Mouse (Mus musculus): ENCODE measurements around the gene Acadl. TPM values are rescaled to one million over a fixed set of nuclear protein-coding genes. Genes with fewer than 3 reads are reported as not detected.

Acadl gene
- polyA plus RNA-seq, 1 experiment: 26.4 TPM

DNA sequence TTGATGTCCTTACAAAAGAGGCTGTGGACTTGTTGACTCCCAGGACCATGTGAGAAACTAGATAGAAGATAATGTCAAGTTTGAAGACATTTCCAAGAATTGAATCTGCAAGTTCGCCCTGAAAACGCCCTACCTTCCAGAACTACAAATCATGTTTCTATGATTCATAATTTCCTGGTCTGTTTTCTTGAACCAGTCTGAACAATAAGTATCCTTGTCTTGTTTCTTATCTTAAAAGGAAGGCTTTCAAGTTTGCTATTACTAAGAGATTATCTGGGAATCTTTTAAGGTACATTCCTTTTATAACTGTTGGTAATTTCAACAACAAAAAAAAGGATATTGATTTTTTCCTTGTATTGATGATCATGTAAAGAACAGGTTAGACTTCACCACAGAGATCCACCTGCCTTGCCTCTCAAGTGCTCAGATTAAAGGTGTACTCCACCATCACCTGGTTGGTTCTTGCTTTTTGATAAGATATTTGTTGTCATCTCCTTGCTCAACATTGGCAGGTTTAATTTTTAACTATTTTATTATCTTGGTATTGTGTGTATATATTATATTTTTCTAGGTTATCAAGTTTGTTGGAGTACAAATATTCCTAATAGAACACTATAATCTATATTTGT, 70.1 kb downstream of the Acadl start:
- Histone ChIP-seq H3K27ac (ENCODE audit: insufficient read depth, low read depth, low read length) (no peak overlapping the region), H3K4me3 (ENCODE audit: low read depth, low read length) (no peak overlapping the region), H3K36me3 (ENCODE audit: control insufficient read depth, insufficient read depth, low read length) (no peaks in the 10 kb centered on the region), H3K4me1 (ENCODE audit: control insufficient read depth, insufficient read depth, insufficient read length, low read length) (0 out of 2 replicates have a peak, but pooled peaks cover 2% of the 10 kb centered on the region), H3K27me3 (ENCODE audit: control insufficient read depth, insufficient read depth, low read length) (peaks cover 3% of the 10 kb centered on the region; the same call in 1 of the 2 replicates)
- TF ChIP-seq POLR2A (IDR thresholded peaks at IDR 0.05; ENCODE audit: low read depth, low read length): no peak
- WGBS: 27% methylated on average over 2 of the region's 2 CpGs

DNA sequence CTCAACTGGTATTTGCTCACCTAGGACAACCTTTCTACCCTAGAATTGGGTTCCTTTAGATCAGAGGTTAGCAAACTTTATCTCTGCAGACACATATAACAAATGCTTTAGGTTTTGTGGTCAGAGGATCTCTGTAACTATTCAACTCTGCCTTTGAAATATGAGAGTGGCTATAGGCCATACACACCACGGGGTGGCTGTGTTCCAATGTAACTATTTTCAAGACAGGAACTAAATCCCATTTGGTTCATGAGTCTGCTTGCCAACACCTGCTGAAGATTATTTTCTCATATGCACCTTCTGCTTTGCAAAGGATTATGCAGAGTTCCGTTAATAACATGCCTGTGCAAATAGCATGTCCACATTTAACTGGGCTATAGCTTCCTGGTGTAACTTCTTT, 80.8 kb downstream of the Acadl start:
- Histone ChIP-seq H3K27me3 (ENCODE audit: control insufficient read depth, insufficient read depth, low read length) (no peaks in the 10 kb centered on the region), H3K36me3 (ENCODE audit: control insufficient read depth, insufficient read depth, low read length) (no peaks in the 10 kb centered on the region), H3K4me3 (ENCODE audit: low read depth, low read length) (no peak overlapping the region), H3K4me1 (ENCODE audit: control insufficient read depth, insufficient read depth, insufficient read length, low read length) (no peaks in the 10 kb centered on the region), H3K27ac (ENCODE audit: insufficient read depth, low read depth, low read length) (no peak overlapping the region)
- 42% methylated on average over 2 of the region's 2 CpGs for WGBS
- TF ChIP-seq POLR2A (IDR thresholded peaks at IDR 0.05; ENCODE audit: low read depth, low read length) (no peak), CTCF (IDR thresholded peaks at IDR 0.05; ENCODE audit: extremely low read depth, insufficient read length, insufficient replicate concordance, low read depth, low read length) (no peak)

DNA sequence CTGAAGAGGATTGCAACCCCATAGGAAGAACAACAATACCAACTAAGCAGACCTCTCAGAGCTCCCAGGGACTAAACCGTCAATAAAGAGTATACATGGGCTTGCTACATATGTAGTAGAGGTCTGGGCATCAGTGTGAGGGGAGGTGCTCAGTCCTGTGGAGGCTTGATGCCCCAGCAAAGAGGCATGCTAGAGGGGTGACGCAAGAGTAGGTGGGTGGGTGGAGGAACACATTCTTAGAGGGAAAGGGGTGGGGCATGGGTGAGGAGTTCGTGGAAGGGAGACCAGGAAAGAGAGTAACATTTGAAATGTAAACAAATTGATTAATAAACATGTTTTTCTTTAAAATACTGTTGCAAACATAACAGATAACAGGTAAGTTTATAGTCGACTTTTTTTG, 82.0 kb downstream of the Acadl start:
- no peak overlapping the region for H3K27ac ChIP-seq (ENCODE audit: insufficient read depth, low read depth, low read length)
- whole genome bisulfite sequencing: 72% methylated on average over 4 of the region's 4 CpGs
- TF ChIP-seq CTCF (IDR thresholded peaks at IDR 0.05; ENCODE audit: extremely low read depth, insufficient read length, insufficient replicate concordance, low read depth, low read length) (no peak), POLR2A (IDR thresholded peaks at IDR 0.05; ENCODE audit: low read depth, low read length) (no peak)

More for the DNA sequence above, 82.0 kb downstream of the Acadl start:
- Histone ChIP-seq H3K4me3 (ENCODE audit: low read depth, low read length) (no peak overlapping the region), H3K27me3 (ENCODE audit: control insufficient read depth, insufficient read depth, low read length) (no peaks in the 10 kb centered on the region), H3K36me3 (ENCODE audit: control insufficient read depth, insufficient read depth, low read length) (no peaks in the 10 kb centered on the region), H3K4me1 (ENCODE audit: control insufficient read depth, insufficient read depth, insufficient read length, low read length) (no peaks in the 10 kb centered on the region)

Other genes starting within 250 kb of the Acadl start
- gene Rpe, start 162.4 kb downstream of the Acadl start, polyA plus RNA-seq (2012; rRNA removed): 9.8 and 13.5 TPM in 2 replicates
- gene Kansl1l, start 45.7 kb downstream of the Acadl start, polyA plus RNA-seq (2012; rRNA removed): 0.36 and 0.43 TPM in 2 replicates
- 0.44 TPM in 1 of 2 replicates, not detected in the other for gene Myl1, start 82.1 kb upstream of the Acadl start, polyA plus RNA-seq (2012; rRNA removed)
- gene Lancl1, start 175.6 kb upstream of the Acadl start, polyA plus RNA-seq (2012; rRNA removed): 17.4 and 18.1 TPM in 2 replicates